Mouse (Mus musculus): ENCODE measurements around the gene 2310034G01Rik. TPM values are rescaled to one million over a fixed set of nuclear protein-coding genes. Genes with fewer than 3 reads are reported as not detected.

Gene 2310034G01Rik
- polyA plus RNA-seq, 1 experiment = 1.5 TPM

DNA sequence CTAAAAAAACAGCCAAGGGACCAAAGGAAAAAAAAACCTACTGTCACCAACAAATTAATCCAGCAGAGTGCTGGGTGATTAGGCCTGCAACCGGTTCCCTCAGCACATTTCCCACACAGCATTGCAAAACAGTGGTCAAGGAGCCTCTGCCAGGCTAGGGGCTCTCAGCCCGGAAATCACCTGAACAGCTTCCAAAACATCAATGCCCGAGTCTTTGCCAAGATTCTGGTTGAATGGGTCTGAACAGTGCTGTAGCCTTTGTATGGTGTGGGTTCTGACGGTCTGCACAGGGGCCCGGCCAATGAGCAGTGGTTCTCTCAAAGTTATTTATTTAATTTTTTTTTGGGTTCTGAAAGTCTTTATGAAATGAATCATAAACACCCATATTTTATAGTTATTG, 25.4 kb upstream of the 2310034G01Rik start:
- 36% methylated on average over 5 of the region's 5 CpGs for WGBS
- no peak overlapping the region for H3K4me3 ChIP-seq (ENCODE audit: insufficient read depth, low read depth, low read length)
- H3K4me1 ChIP-seq (ENCODE audit: control insufficient read depth, insufficient read depth, low read length) = no peaks in the 10 kb centered on the region
- DNase-seq = peak; percentile 25
- no peak overlapping the region for H3K27ac ChIP-seq (ENCODE audit: insufficient read depth, low read depth, low read length)
- peaks cover 4% of the 10 kb centered on the region; the same call in 1 of the 2 replicates for H3K36me3 ChIP-seq (ENCODE audit: control insufficient read depth, insufficient read depth, low read length)
- H3K27me3 ChIP-seq (replicated peaks; ENCODE audit: control insufficient read depth, insufficient read depth, low read length) = no peaks in the 10 kb centered on the region
- no peak for TF ChIP-seq CTCF (conservative IDR thresholded peaks at IDR 0.05; ENCODE audit: insufficient read depth, insufficient read length, low read depth, low read length)
- no peak for TF ChIP-seq POLR2A (IDR thresholded peaks at IDR 0.05; ENCODE audit: low read depth, low read length)

GRCm38 (mm10) chr19:46374477-46375088, 24.5 kb upstream of the 2310034G01Rik start:
- Histone ChIP-seq H3K27me3 (replicated peaks; ENCODE audit: control insufficient read depth, insufficient read depth, low read length) (no peaks in the 10 kb centered on the region), H3K4me3 (ENCODE audit: insufficient read depth, low read depth, low read length) (no peak overlapping the region), H3K36me3 (ENCODE audit: control insufficient read depth, insufficient read depth, low read length) (peaks cover 4% of the 10 kb centered on the region; the same call in 1 of the 2 replicates), H3K4me1 (ENCODE audit: control insufficient read depth, insufficient read depth, low read length) (no peaks in the 10 kb centered on the region), H3K27ac (ENCODE audit: insufficient read depth, low read depth, low read length) (no peak overlapping the region)
- no peak for DNase-seq
- 63% methylated on average over 21 of the region's 21 CpGs for WGBS
- no peak for TF ChIP-seq POLR2A (IDR thresholded peaks at IDR 0.05; ENCODE audit: low read depth, low read length)
- TF ChIP-seq CTCF (conservative IDR thresholded peaks at IDR 0.05; ENCODE audit: insufficient read depth, insufficient read length, low read depth, low read length) = no peak

GRCm38 (mm10) chr19:46369204-46369603, 19.1 kb upstream of the 2310034G01Rik start:
- Histone ChIP-seq H3K4me1 (ENCODE audit: control insufficient read depth, insufficient read depth, low read length) (no peaks in the 10 kb centered on the region), H3K27ac (ENCODE audit: insufficient read depth, low read depth, low read length) (no peak overlapping the region), H3K27me3 (replicated peaks; ENCODE audit: control insufficient read depth, insufficient read depth, low read length) (no peaks in the 10 kb centered on the region), H3K4me3 (ENCODE audit: insufficient read depth, low read depth, low read length) (no peak overlapping the region), H3K36me3 (ENCODE audit: control insufficient read depth, insufficient read depth, low read length) (no peaks in the 10 kb centered on the region)
- no peak for TF ChIP-seq POLR2A (IDR thresholded peaks at IDR 0.05; ENCODE audit: low read depth, low read length)
- TF ChIP-seq CTCF (conservative IDR thresholded peaks at IDR 0.05; ENCODE audit: insufficient read depth, insufficient read length, low read depth, low read length) = peak; percentile 80
- 14% methylated on average over 4 of the region's 4 CpGs for WGBS
- peak; percentile 80 for DNase-seq

DNA sequence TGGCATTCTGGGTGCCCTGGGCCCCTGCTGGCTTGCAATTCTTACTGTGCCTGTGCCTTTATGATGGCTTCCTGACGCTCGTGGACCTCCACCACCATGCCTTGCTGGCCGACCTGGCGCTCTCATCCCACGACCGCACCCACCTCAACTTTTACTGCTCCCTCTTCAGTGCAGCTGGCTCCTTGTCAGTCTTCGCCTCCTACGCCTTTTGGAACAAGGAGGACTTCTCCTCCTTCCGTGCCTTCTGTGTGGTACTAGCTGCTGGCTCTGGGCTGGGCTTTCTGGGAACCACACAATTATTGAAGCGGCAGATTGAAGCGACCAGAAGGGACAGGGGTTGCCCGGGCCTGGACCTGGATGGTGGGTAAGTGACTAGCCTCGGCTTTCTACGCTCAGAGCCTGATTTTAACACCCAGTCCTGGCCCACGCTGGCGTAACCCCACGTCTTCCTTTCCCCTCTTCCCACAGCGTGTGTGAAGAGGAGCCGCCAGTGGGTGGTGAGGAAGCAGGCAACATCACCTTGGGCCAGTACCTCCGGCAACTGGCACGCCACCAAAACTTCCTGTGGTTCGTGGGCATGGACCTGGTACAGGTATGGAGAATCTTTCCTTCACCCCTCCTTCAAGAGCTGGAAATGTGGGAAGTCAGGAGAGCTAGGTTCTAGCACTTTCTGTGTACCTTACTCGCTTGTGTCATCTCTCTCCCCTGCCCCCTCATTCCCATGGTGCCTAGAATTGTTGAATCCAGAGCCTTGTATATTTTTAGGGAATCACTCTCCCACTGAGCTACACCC, 17.9 kb upstream of the 2310034G01Rik start:
- TF ChIP-seq POLR2A (IDR thresholded peaks at IDR 0.05; ENCODE audit: low read depth, low read length) (no peak), CTCF (conservative IDR thresholded peaks at IDR 0.05; ENCODE audit: insufficient read depth, insufficient read length, low read depth, low read length) (no peak)
- no peak for DNase-seq
- Histone ChIP-seq H3K36me3 (ENCODE audit: control insufficient read depth, insufficient read depth, low read length) (no peaks in the 10 kb centered on the region), H3K4me3 (ENCODE audit: insufficient read depth, low read depth, low read length) (no peak overlapping the region), H3K27me3 (replicated peaks; ENCODE audit: control insufficient read depth, insufficient read depth, low read length) (no peaks in the 10 kb centered on the region), H3K27ac (ENCODE audit: insufficient read depth, low read depth, low read length) (no peak overlapping the region), H3K4me1 (ENCODE audit: control insufficient read depth, insufficient read depth, low read length) (no peaks in the 10 kb centered on the region)
- 87% methylated on average over 22 of the region's 23 CpGs for WGBS

- TF ChIP-seq POLR2A (IDR thresholded peaks at IDR 0.05; ENCODE audit: low read depth, low read length) (no peak), CTCF (conservative IDR thresholded peaks at IDR 0.05; ENCODE audit: insufficient read depth, insufficient read length, low read depth, low read length) (no peak)
- Histone ChIP-seq H3K4me3 (ENCODE audit: insufficient read depth, low read depth, low read length) (no peak overlapping the region), H3K36me3 (ENCODE audit: control insufficient read depth, insufficient read depth, low read length) (no peaks in the 10 kb centered on the region), H3K27me3 (replicated peaks; ENCODE audit: control insufficient read depth, insufficient read depth, low read length) (no peaks in the 10 kb centered on the region), H3K4me1 (ENCODE audit: control insufficient read depth, insufficient read depth, low read length) (no peaks in the 10 kb centered on the region), H3K27ac (ENCODE audit: insufficient read depth, low read depth, low read length) (no peak overlapping the region)
- DNase-seq = no peak
- 62% methylated on average over 11 of the region's 11 CpGs for WGBS
Observed at GRCm38 (mm10) chr19:46363294-46364009, 13.3 kb upstream of the 2310034G01Rik start.

DNA sequence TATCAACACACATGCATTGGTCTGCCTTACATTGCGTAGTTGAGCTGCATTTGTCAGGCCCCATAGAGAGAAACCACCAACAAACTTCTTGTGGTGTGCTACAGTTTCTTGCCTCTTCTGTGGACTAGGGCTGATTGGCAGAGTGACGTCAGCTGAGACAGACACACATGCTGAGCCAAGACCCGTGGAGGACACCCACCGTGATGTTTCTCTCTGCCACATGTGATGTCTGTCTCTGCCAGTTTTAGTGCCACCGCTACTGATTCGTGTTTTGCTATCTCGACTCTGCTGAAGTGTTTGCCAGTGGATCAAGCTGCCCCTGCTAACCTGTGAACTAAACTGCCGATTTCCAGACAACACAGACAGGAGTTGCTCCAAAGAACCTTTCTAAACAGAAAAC, 12.0 kb upstream of the 2310034G01Rik start:
- no peak overlapping the region for H3K27ac ChIP-seq (ENCODE audit: insufficient read depth, low read depth, low read length)
- H3K4me1 ChIP-seq (ENCODE audit: control insufficient read depth, insufficient read depth, low read length) = no peaks in the 10 kb centered on the region
- no peaks in the 10 kb centered on the region for H3K27me3 ChIP-seq (replicated peaks; ENCODE audit: control insufficient read depth, insufficient read depth, low read length)
- no peak for TF ChIP-seq CTCF (conservative IDR thresholded peaks at IDR 0.05; ENCODE audit: insufficient read depth, insufficient read length, low read depth, low read length)
- no peak for TF ChIP-seq POLR2A (IDR thresholded peaks at IDR 0.05; ENCODE audit: low read depth, low read length)
- H3K36me3 ChIP-seq (ENCODE audit: control insufficient read depth, insufficient read depth, low read length) = no peaks in the 10 kb centered on the region
- no peak overlapping the region for H3K4me3 ChIP-seq (ENCODE audit: insufficient read depth, low read depth, low read length)
- DNase-seq = no peak
- 90% methylated on average over 8 of the region's 8 CpGs for WGBS

GRCm38 (mm10) chr19:46358381-46358780, 8.3 kb upstream of the 2310034G01Rik start:
- Histone ChIP-seq H3K27ac (ENCODE audit: insufficient read depth, low read depth, low read length) (no peak overlapping the region), H3K27me3 (replicated peaks; ENCODE audit: control insufficient read depth, insufficient read depth, low read length) (no peaks in the 10 kb centered on the region), H3K4me1 (ENCODE audit: control insufficient read depth, insufficient read depth, low read length) (peaks cover 4% of the 10 kb centered on the region; the same call in 1 of the 2 replicates), H3K36me3 (ENCODE audit: control insufficient read depth, insufficient read depth, low read length) (no peaks in the 10 kb centered on the region), H3K4me3 (ENCODE audit: insufficient read depth, low read depth, low read length) (no peak overlapping the region)
- TF ChIP-seq CTCF (conservative IDR thresholded peaks at IDR 0.05; ENCODE audit: insufficient read depth, insufficient read length, low read depth, low read length) (no peak), POLR2A (IDR thresholded peaks at IDR 0.05; ENCODE audit: low read depth, low read length) (no peak)
- no peak for DNase-seq
- WGBS = 81% methylated on average over 4 of the region's 4 CpGs

Data from kidney, adult 2 months (tissue).